Mouse (Mus musculus): ENCODE results near the gene Hist1h3a.
"Not testable (repeated sequence)": the region's sequence is repeated elsewhere in the genome, so short reads cannot be mapped to it uniquely, and the experiment has no call there.

Hist1h3a gene

DNA sequence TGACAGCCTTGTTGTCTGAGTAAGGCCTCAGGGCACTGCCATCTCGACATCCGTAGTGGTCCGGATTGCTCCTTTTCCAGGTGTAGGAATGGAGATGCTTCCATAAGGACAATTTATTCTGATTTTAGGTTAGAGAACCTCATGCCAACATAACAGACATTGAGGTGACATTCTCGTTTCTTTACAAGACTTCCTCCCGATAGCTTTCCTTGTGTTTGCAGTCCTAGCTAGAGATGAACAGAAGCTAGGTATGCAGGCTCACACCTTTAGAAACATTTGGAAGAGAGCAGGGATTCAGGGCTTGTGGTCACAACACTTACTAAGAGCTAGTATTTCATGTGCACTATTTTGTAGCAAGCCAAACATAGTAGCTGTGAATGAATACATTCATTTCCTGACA, 19.0 kb downstream of the Hist1h3a start:
- no peak for DNase-seq (ENCODE audit: low spot score)

DNA sequence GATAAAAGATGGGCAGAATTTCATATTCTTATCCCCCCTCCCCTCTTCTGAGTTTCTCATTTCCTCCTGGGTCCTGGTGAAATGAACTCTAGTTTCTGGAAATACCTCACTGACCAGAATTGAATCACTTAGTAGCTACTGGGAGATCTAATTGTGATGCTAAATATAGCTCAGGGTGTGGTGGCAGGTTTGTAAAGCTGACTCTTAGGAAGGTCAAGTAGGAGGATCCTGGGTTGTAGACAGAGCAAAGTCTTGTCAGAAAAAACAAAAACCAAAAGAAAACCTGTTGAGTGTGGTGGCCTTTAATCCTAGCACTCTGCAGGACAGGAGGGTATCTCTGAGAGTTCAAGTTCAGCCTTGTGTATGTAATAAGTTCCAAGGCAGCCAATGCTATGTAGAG, 20.2 kb downstream of the Hist1h3a start:
- no peak for DNase-seq (ENCODE audit: low spot score)

- DNase-seq (ENCODE audit: low spot score), result no peak
These were observed 21.3 kb downstream of the Hist1h3a start for GRCm38 (mm10) chr13:23740910-23741309.

- no peak for DNase-seq (ENCODE audit: low spot score)
These were observed 21.8 kb downstream of the Hist1h3a start for GRCm38 (mm10) chr13:23740256-23740840.

GRCm38 (mm10) chr13:23739922-23740252, 22.3 kb downstream of the Hist1h3a start:
- no peak for DNase-seq (ENCODE audit: low spot score)

- peak; percentile 98 for DNase-seq (ENCODE audit: low spot score)
These were observed 22.9 kb downstream of the Hist1h3a start for GRCm38 (mm10) chr13:23739069-23739921.

- DNase-seq (ENCODE audit: low spot score), result peak; percentile 93
These were observed 23.5 kb downstream of the Hist1h3a start, which contains the start of gene Hist1h1c for GRCm38 (mm10) chr13:23738677-23739068. Gene Hist1h1c, plus strand, starts transcription at chr13:23738808.

DNA sequence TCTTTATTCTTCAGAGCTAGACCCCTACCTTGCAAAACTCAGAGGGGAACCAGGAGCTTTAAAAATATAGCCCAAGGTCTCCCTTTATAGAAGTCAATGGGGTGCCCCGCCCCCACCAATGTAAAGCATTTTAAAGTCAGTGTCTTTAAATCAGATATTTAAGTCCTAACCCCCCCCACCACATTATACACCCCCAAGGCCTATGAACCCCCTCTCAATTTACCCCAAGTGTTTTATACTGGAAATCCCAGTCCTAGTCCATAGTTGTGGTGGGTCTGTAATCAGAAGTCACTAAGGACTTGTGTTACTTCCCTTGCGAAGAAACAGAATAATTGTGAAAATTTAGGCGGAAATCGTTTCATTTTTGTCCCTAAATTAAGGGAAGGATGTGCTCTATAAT, 24.1 kb downstream of the Hist1h3a start:
- DNase-seq (ENCODE audit: low spot score), result no peak

- DNase-seq (ENCODE audit: low spot score), result no peak
These were observed 25.1 kb downstream of the Hist1h3a start for GRCm38 (mm10) chr13:23737091-23737490.

GRCm38 (mm10) chr13:23732156-23732804, 29.9 kb downstream of the Hist1h3a start:
- DNase-seq (ENCODE audit: low spot score), result peak; percentile 48

GRCm38 (mm10) chr13:23730479-23730878, 31.7 kb downstream of the Hist1h3a start:
- peak; percentile 73 for DNase-seq (ENCODE audit: low spot score)

DNA sequence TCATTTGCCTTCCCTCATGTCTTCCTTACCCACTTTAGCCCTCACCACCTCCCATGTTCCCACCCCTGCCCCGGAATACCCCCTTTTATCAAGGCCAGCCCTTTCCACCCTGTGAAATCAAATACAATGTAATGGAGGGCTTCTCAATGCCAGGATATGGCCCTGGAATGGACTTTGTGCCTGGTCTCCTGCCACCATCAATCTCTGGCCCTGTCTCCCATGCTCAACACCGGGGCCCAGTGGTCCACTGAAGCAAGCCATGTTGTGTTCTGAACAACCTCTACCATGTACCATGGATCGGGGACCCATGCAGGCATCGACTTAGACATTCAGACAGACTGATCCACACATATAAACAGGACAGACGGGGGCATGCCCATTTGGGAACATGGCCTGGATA, 32.5 kb downstream of the Hist1h3a start:
- no peak for DNase-seq (ENCODE audit: low spot score)

GRCm38 (mm10) chr13:23729192-23729525, 33.0 kb downstream of the Hist1h3a start:
- no peak for DNase-seq (ENCODE audit: low spot score)

DNA sequence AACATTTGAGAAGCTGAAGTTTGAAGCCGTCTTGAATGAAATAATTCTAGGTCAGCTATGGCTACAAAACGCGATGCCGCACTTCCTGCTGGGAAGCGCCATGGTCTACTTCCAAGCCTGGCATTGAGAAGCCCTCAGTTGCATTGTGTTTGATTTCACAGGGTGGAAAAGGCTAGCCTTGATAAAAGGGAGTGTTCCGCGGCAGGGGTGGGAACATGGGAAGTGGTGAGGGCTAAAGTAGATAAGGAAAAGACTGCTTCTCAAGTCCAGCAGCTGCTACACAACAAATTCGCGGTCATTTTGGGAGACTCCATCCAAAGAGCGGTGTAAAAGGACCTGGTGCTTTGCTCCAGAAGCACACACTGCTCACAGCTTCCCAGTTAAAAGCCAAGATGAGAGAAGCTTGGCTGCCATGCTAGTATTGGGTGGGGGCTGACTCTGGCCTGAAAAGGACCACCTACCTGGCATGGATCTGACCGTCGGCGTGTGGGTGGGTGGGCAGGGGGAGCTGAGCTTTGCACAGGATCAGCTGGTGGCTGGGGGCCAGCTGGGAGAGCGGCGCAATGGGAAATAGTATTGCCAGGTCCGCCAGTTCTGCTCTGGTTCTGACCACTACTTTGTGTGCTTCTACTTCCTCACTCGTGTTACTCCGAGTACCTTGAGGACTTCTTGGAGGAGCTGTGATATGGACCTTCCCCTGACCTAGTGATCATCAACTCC, 33.6 kb downstream of the Hist1h3a start:
- DNase-seq (ENCODE audit: low spot score), result no peak

DNA sequence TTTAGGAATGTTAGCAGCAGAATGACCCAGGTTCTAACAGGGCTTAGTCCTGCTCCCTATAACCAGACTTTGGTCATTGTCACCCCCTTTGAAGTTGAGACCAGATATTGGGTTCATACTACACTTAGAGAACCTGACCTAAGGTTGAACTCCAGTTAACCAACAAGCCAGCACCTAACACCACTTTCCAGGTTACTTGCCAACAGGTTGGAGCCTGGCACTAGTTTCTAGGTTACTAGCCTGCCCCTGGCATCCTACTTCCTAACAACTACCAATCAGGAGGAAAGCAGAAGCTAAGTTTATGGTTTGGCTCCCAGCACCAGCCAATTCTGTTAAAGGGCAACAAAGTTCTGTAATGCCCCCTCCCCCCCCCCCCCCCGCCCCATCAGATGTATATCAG, 37.0 kb downstream of the Hist1h3a start:
- DNase-seq (ENCODE audit: low spot score), result no peak

DNA sequence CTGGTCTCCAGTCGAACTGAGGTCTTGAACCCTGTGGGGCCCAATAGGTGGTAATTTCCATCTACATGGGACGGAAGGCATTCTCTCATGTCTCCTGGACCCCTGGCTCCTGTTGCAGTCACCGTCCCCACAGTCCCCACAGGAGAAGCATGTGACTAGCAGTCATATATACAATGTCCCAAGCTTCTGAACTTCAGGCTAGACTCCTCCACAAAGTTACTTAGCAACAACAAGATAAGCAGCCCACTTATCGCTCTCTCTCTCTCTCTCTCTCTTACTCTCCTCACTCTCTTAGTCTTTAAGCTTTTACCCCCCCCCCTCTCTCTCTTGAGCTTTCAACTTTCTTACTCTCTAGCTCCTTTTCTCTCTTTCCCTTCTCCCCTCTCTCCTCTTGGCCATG, 37.9 kb downstream of the Hist1h3a start:
- no peak for DNase-seq (ENCODE audit: low spot score)

GRCm38 (mm10) chr13:23717593-23718245, 44.5 kb downstream of the Hist1h3a start:
- DNase-seq (ENCODE audit: low spot score), result not testable (repeated sequence)

- no peak for DNase-seq (ENCODE audit: low spot score)
These were observed 45.0 kb downstream of the Hist1h3a start for GRCm38 (mm10) chr13:23717176-23717575.

DNA sequence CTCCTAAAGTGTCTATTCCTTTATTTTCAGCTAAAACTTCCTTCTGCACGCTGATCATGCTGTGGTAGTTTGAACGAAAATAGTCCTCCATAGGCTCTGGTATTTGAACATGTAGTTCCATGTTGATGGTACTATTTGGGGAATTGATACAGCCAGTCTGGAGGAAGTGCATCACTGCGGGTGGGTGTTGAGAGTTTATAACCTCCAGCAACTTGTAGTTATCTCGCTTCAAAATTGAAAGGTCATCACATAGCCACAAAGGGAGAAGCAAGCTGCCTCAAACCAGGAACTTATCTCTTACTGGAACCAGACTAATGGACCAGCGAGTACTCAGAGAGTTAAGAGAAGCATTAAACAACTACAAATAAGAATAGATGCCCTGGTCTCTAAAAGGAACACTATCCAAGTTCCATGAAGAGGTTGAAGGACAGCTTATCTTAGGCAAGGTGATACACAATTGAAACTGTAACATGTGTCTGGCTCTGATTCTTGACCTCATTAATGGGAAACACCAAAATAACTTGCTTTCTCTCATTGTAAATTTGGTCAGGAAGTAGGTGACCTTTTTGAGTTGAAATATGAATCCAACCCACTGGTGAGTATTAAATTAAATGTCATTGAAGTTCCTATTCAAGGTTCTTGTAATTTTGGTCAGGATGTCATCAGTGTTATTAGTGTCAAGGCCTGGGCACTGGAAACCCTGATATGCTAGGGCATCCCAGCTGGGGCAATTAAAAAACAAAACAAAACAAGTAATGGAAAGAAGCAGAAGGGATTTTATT, 45.7 kb downstream of the Hist1h3a start:
- no peak for DNase-seq (ENCODE audit: low spot score)
